Mouse (Mus musculus) forebrain, embryonic 11.5 days (tissue): ENCODE data around the gene Trim38. TPM values are rescaled to one million over a fixed set of nuclear protein-coding genes. Genes with fewer than 3 reads are reported as not detected.
A peak's percentile ranks its signal among the peaks of the same experiment; 100 is the strongest.

ENCODE experiments used
- ATAC-seq: fragments of 200-750 bp; cut with Nextera tagmentation; replicated peaks from 2 replicates; pipeline ENCODE4 v1.8.0; 2017; ENCODE audit warnings: moderate TSS enrichment; ENCODE audit not compliant: low FRiP score
- DNase-seq: peaks from one replicate; pipeline ENCODE4 v3.0.0-alpha.2; 2017; ENCODE audit warnings: low spot score
- H3K27ac ChIP-seq: fragments of 300-500 bp; sonication (generic); 2 replicates; pipeline ENCODE4 v1.5.1; 2014; ENCODE audit warnings: low read depth, low read length
- H3K27me3 ChIP-seq: fragments of 300-500 bp; sonication (generic); 2 replicates; pipeline ENCODE4 v1.6.1; 2014; ENCODE audit warnings: mild to moderate bottlenecking, low read length, mixed read lengths; ENCODE audit not compliant: control insufficient read depth, insufficient read depth
- H3K36me3 ChIP-seq: fragments of 300-500 bp; sonication (generic); 2 replicates; pipeline ENCODE4 v1.6.1; 2014; ENCODE audit warnings: mild to moderate bottlenecking, low read length, moderate library complexity, mixed read lengths; ENCODE audit not compliant: control insufficient read depth, insufficient read depth
- H3K4me1 ChIP-seq: fragments of 300-500 bp; sonication (generic); replicated peaks from 2 replicates; pipeline ENCODE4 v1.6.1; 2014; ENCODE audit warnings: low read length, mixed read lengths; ENCODE audit not compliant: control insufficient read depth, insufficient read depth
- H3K4me2 ChIP-seq: fragments of 300-500 bp; sonication (generic); 2 replicates; pipeline ENCODE4 v1.6.1; 2014; ENCODE audit warnings: low read depth, mild to moderate bottlenecking, low read length, moderate library complexity, mixed read lengths; ENCODE audit not compliant: severe bottlenecking
- H3K4me3 ChIP-seq: fragments of 300-500 bp; sonication (generic); 2 replicates; pipeline ENCODE4 v1.5.1; 2014; ENCODE audit warnings: low read depth, low read length
- H3K9ac ChIP-seq: fragments of 300-500 bp; sonication (generic); 2 replicates; pipeline ENCODE4 v1.6.1; 2014; ENCODE audit warnings: low read length
- H3K9me3 ChIP-seq: fragments of 300-500 bp; sonication (generic); 2 replicates; pipeline ENCODE4 v1.6.1; 2016; ENCODE audit warnings: low read length, mixed read lengths; ENCODE audit not compliant: control insufficient read depth
- WGBS: fragments of 180-500 bp; shearing (Covaris S2); extraction: QIAGEN DNeasy Blood & Tissue Kit; methylation state at CpG from one replicate; pipeline ENCODE4 v1.1.7; 2014; 5-methylcytosine and 5-hydroxymethylcytosine counted together
- polyA plus RNA-seq: library from polyadenylated mRNA; unstranded; fragments of >200 nt; fragmentation: Nextera tagmentation; extraction: Ambion mirVana; gene quantifications from 2 replicates; pipeline ENCODE4 v1.2.1, GENCODE M21; 2014

Trim38 gene
- polyA plus RNA-seq, 1 experiment from 2014 or later = not detected

GRCm38 (mm10) chr13:23792520-23792919, 22.8 kb downstream of the Trim38 start:
- no peaks in the 10 kb centered on the region for H3K27me3 ChIP-seq
- no peak overlapping the region for H3K9ac ChIP-seq
- 47% methylated on average over 2 of the region's 2 CpGs for WGBS
- H3K4me1 ChIP-seq = no peaks in the 10 kb centered on the region
- no peak overlapping the region for H3K4me3 ChIP-seq
- H3K36me3 ChIP-seq = no peaks in the 10 kb centered on the region
- H3K4me2 ChIP-seq = no peak overlapping the region
- ATAC-seq (no peak), DNase-seq (no peak)
- H3K27ac ChIP-seq = no peak overlapping the region
- H3K9me3 ChIP-seq = no peaks in the 10 kb centered on the region

GRCm38 (mm10) chr13:23799405-23799804, 29.7 kb downstream of the Trim38 start:
- no peak overlapping the region for H3K4me2 ChIP-seq
- WGBS = 91% methylated on average over 5 of the region's 5 CpGs
- H3K4me3 ChIP-seq = no peak overlapping the region
- H3K4me1 ChIP-seq = no peaks in the 10 kb centered on the region
- ATAC-seq (no peak), DNase-seq (no peak)
- H3K27me3 ChIP-seq = no peaks in the 10 kb centered on the region
- H3K27ac ChIP-seq = no peak overlapping the region
- H3K36me3 ChIP-seq = no peaks in the 10 kb centered on the region
- no peaks in the 10 kb centered on the region for H3K9me3 ChIP-seq
- no peak overlapping the region for H3K9ac ChIP-seq

GRCm38 (mm10) chr13:23804532-23804931, 34.8 kb downstream of the Trim38 start:
- Histone ChIP-seq H3K9me3 (no peaks in the 10 kb centered on the region), H3K4me2 (no peak overlapping the region), H3K27me3 (no peaks in the 10 kb centered on the region), H3K4me3 (no peak overlapping the region), H3K4me1 (no peaks in the 10 kb centered on the region), H3K27ac (no peak overlapping the region), H3K9ac (no peak overlapping the region), H3K36me3 (no peaks in the 10 kb centered on the region)
- 87% methylated on average over 2 of the region's 2 CpGs for WGBS
- ATAC-seq (no peak), DNase-seq (no peak)

GRCm38 (mm10) chr13:23806422-23807052, 36.8 kb downstream of the Trim38 start, which contains the start of gene Slc17a2:
Gene Slc17a2 (plus strand): TSS chr13:23806993.
- Histone ChIP-seq H3K9me3 (no peaks in the 10 kb centered on the region), H3K9ac (no peak within 1 kb of the TSS), H3K4me2 (no peak within 1 kb of the TSS), H3K4me1 (no peaks in the 10 kb centered on the region), H3K36me3 (no peaks in the 10 kb centered on the region), H3K27ac (no peak within 1 kb of the TSS), H3K4me3 (no peak within 1 kb of the TSS), H3K27me3 (no peaks in the 10 kb centered on the region)
- ATAC-seq (no peak), DNase-seq (no peak)
- WGBS = 88% methylated on average over 15 of the region's 15 CpGs

GRCm38 (mm10) chr13:23816148-23816547, 46.4 kb downstream of the Trim38 start:
- Histone ChIP-seq H3K4me2 (no peak overlapping the region), H3K9me3 (no peaks in the 10 kb centered on the region), H3K4me3 (no peak overlapping the region), H3K27me3 (no peaks in the 10 kb centered on the region), H3K36me3 (no peaks in the 10 kb centered on the region), H3K27ac (no peak overlapping the region), H3K9ac (no peak overlapping the region), H3K4me1 (no peaks in the 10 kb centered on the region)
- no peak for ATAC-seq
- WGBS = 77% methylated on average over 2 of the region's 2 CpGs
- no peak for DNase-seq

- Histone ChIP-seq H3K27me3 (no peaks in the 10 kb centered on the region), H3K4me3 (no peak overlapping the region), H3K9me3 (no peaks in the 10 kb centered on the region), H3K27ac (no peak overlapping the region), H3K4me2 (no peak overlapping the region), H3K36me3 (no peaks in the 10 kb centered on the region), H3K9ac (no peak overlapping the region), H3K4me1 (no peaks in the 10 kb centered on the region)
- DNase-seq = no peak
- ATAC-seq = no peak
- 84% methylated on average over 4 of the region's 4 CpGs for WGBS
Observed at GRCm38 (mm10) chr13:23820179-23820940, 50.6 kb downstream of the Trim38 start.

GRCm38 (mm10) chr13:23822213-23822612, 52.5 kb downstream of the Trim38 start:
- Histone ChIP-seq H3K36me3 (no peaks in the 10 kb centered on the region), H3K4me3 (no peak overlapping the region), H3K4me2 (no peak overlapping the region), H3K4me1 (no peaks in the 10 kb centered on the region), H3K27ac (no peak overlapping the region), H3K9me3 (no peaks in the 10 kb centered on the region), H3K27me3 (no peaks in the 10 kb centered on the region), H3K9ac (no peak overlapping the region)
- WGBS = 87% methylated on average over 3 of the region's 3 CpGs
- ATAC-seq (no peak), DNase-seq (no peak)

- no peak overlapping the region for H3K27ac ChIP-seq
- ATAC-seq (no peak), DNase-seq (no peak)
- no peak overlapping the region for H3K4me3 ChIP-seq
- no peaks in the 10 kb centered on the region for H3K9me3 ChIP-seq
- no peaks in the 10 kb centered on the region for H3K36me3 ChIP-seq
- H3K4me2 ChIP-seq = no peak overlapping the region
- no peaks in the 10 kb centered on the region for H3K4me1 ChIP-seq
- WGBS = 80% methylated on average over 3 of the region's 3 CpGs
- no peak overlapping the region for H3K9ac ChIP-seq
- H3K27me3 ChIP-seq = no peaks in the 10 kb centered on the region
Observed at GRCm38 (mm10) chr13:23826606-23827005, 56.9 kb downstream of the Trim38 start.

GRCm38 (mm10) chr13:23833053-23833452, 63.3 kb downstream of the Trim38 start:
- no peaks in the 10 kb centered on the region for H3K4me1 ChIP-seq
- H3K27ac ChIP-seq = no peak overlapping the region
- H3K4me2 ChIP-seq = no peak overlapping the region
- no peaks in the 10 kb centered on the region for H3K36me3 ChIP-seq
- peak; percentile 58 for DNase-seq
- 22% methylated on average over 6 of the region's 6 CpGs for WGBS
- no peak for ATAC-seq
- no peak overlapping the region for H3K9ac ChIP-seq
- no peak overlapping the region for H3K4me3 ChIP-seq
- no peaks in the 10 kb centered on the region for H3K27me3 ChIP-seq
- no peaks in the 10 kb centered on the region for H3K9me3 ChIP-seq
